Mouse (Mus musculus): Measurements from ENCODE around the gene Dap. TPM values are rescaled to one million over a fixed set of nuclear protein-coding genes. Genes with fewer than 3 reads are reported as not detected.

Dap gene
- polyA plus RNA-seq, 1 experiment from 2014 or later, result 44.5 TPM

Other genes starting within 250 kb of the Dap start
- gene Ankrd33b, start 143.4 kb downstream of the Dap start, polyA plus RNA-seq (2014; fragmentation: Nextera tagmentation; extraction: Ambion mirVana), result 0.78 and 1.1 TPM in 2 replicates
- gene Ropn1l, start 229.4 kb downstream of the Dap start, polyA plus RNA-seq (2014; fragmentation: Nextera tagmentation; extraction: Ambion mirVana), result 2.7 and 3.2 TPM in 2 replicates

Data from neural tube, embryonic 11.5 days (tissue).